Mouse (Mus musculus) brain, embryonic 14.5 days (tissue): ENCODE data around the gene Adipoq.

ENCODE experiments used
- CTCF ChIP-seq: fragments of 200-500 bp; IDR thresholded peaks from 2 replicates; pipeline ENCODE4 v1.5.1; 2012; ENCODE audit warnings: inconsistent platforms, mild to moderate bottlenecking, moderate library complexity, borderline replicate concordance; ENCODE audit not compliant: insufficient read depth, insufficient read length; ENCODE audit errors: extremely low read depth
- POLR2A ChIP-seq: fragments of 200-500 bp; IDR thresholded peaks from 2 replicates; pipeline ENCODE4 v1.6.1; 2012; ENCODE audit warnings: mild to moderate bottlenecking, inconsistent platforms, borderline replicate concordance; ENCODE audit not compliant: poor library complexity, insufficient read depth, insufficient read length, severe bottlenecking; ENCODE audit errors: extremely low read depth

DNA sequence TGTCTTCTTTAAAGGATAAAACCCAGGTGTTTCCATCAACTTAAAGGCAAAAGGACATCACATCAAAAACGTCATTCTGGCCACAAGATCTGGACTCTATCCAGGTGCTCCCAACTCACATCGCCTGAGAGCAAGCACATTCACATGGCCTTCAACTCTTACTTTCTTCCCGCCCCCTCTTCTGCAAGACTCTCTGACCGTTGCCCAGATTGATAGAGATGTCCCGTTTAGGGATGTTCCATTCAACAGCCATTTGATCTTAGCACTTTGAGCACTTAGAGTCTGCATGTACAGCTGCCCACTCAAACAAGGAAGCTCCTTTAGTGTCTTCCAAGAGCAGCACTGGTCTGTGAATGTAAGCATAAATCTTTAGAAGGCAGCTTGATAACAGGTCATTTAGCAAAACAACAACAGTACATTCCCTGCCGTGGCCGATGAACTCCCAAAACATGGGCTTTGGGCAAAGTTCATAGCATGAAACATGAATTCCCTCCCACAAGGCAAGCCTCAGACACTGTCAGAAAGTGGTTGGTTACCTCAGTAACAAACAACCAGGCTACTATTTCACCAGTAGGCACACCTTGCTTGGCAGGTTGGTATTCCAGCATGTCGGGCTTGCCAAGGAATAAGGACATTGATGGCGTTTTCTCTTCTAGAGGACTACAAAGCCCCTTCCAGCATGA lies 45.4 kb downstream of the Adipoq start:
- TF ChIP-seq CTCF, result no peak
- no peak for TF ChIP-seq POLR2A
